Mouse (Mus musculus): ENCODE data around the gene Myf6.

Myf6 gene

GRCm38 (mm10) chr10:107494568-107494967 is at the start of gene Myf6:
Gene Myf6 (minus strand): TSS chr10:107494737.
- DNase-seq (ENCODE audit: low spot score in 2 of 2), result no peak

GRCm38 (mm10) chr10:107543026-107543425 is 48.5 kb upstream of the Myf6 start:
- DNase-seq (ENCODE audit: low spot score in 2 of 2), result no peak

- no peak for DNase-seq (ENCODE audit: low spot score in 2 of 2)
These were observed 34.2 kb upstream of the Myf6 start for GRCm38 (mm10) chr10:107528758-107529157.

- no peak for DNase-seq (ENCODE audit: low spot score in 2 of 2)
These were observed 24.7 kb upstream of the Myf6 start for GRCm38 (mm10) chr10:107519216-107519615.

GRCm38 (mm10) chr10:107516641-107517040 is 22.1 kb upstream of the Myf6 start:
- DNase-seq (ENCODE audit: low spot score in 2 of 2), result no peak

GRCm38 (mm10) chr10:107514735-107515134 is 20.2 kb upstream of the Myf6 start:
- no peak for DNase-seq (ENCODE audit: low spot score in 2 of 2)

- DNase-seq (ENCODE audit: low spot score in 2 of 2), result no peak
These were observed 11.9 kb upstream of the Myf6 start for GRCm38 (mm10) chr10:107506397-107506796.

- DNase-seq (ENCODE audit: low spot score in 2 of 2), result no peak
These were observed 8.9 kb upstream of the Myf6 start for GRCm38 (mm10) chr10:107503430-107503829.

GRCm38 (mm10) chr10:107502193-107502592 is 7.7 kb upstream of the Myf6 start:
- DNase-seq (ENCODE audit: low spot score in 2 of 2), result no peak

GRCm38 (mm10) chr10:107499656-107500055 is 5.1 kb upstream of the Myf6 start:
- peak; percentile 23 to 31 for DNase-seq (ENCODE audit: low spot score in 2 of 2)

GRCm38 (mm10) chr10:107496402-107496801 is 1.9 kb upstream of the Myf6 start:
- no peak for DNase-seq (ENCODE audit: low spot score in 2 of 2)

- DNase-seq (ENCODE audit: low spot score in 2 of 2), result no peak
These were observed 710 bp downstream of the Myf6 start for GRCm38 (mm10) chr10:107493580-107494474.

- no peak for DNase-seq (ENCODE audit: low spot score in 2 of 2)
These were observed 1.5 kb downstream of the Myf6 start for GRCm38 (mm10) chr10:107492867-107493579.

- no peak for DNase-seq (ENCODE audit: low spot score in 2 of 2)
These were observed 5.8 kb downstream of the Myf6 start for GRCm38 (mm10) chr10:107488654-107489315.

- no peak for DNase-seq (ENCODE audit: low spot score in 2 of 2)
These were observed 7.8 kb downstream of the Myf6 start for GRCm38 (mm10) chr10:107486770-107487169.

- no peak for DNase-seq (ENCODE audit: low spot score in 2 of 2)
These were observed 8.7 kb downstream of the Myf6 start, which contains the start of gene Myf5 for GRCm38 (mm10) chr10:107485870-107486269. Gene Myf5 (minus strand): TSS chr10:107486134.

GRCm38 (mm10) chr10:107484050-107484449 is 10.5 kb downstream of the Myf6 start:
- DNase-seq (ENCODE audit: low spot score in 2 of 2), result no peak

GRCm38 (mm10) chr10:107473497-107473896 is 21.0 kb downstream of the Myf6 start:
- no peak for DNase-seq (ENCODE audit: low spot score in 2 of 2)

- DNase-seq (ENCODE audit: low spot score in 2 of 2), result no peak
These were observed 22.8 kb downstream of the Myf6 start for GRCm38 (mm10) chr10:107471712-107472111.

- no peak for DNase-seq (ENCODE audit: low spot score in 2 of 2)
These were observed 26.7 kb downstream of the Myf6 start for GRCm38 (mm10) chr10:107467819-107468218.

GRCm38 (mm10) chr10:107449496-107450330 is 44.8 kb downstream of the Myf6 start:
- DNase-seq (ENCODE audit: low spot score in 2 of 2), result no peak

Data from left cerebral cortex, adult 9 months (tissue).